Mouse (Mus musculus): Measurements from ENCODE around the gene Ccm2. TPM values are rescaled to one million over a fixed set of nuclear protein-coding genes. Genes with fewer than 3 reads are reported as not detected.

Ccm2 gene
- polyA plus RNA-seq, 1 experiment from 2014 or later, result 33.9 TPM

GRCm38 (mm10) chr11:6589838-6590237 is 43.2 kb downstream of the Ccm2 start:
- 69% methylated on average over 7 of the region's 7 CpGs for WGBS (ENCODE audit: insufficient replicate concordance)
- Histone ChIP-seq H3K9ac (replicated peaks) (no peak overlapping the region), H3K4me2 (ENCODE audit: low read depth, low read length) (peak overlapping the region; percentile 18; the same call in 1 of the 2 replicates), H3K4me1 (ENCODE audit: insufficient read depth) (peaks cover 30% of the 10 kb centered on the region), H3K27me3 (ENCODE audit: insufficient read depth, low read length) (no peaks in the 10 kb centered on the region), H3K9me3 (ENCODE audit: low read length) (no peaks in the 10 kb centered on the region), H3K27ac (ENCODE audit: low read depth) (no peak overlapping the region), H3K4me3 (ENCODE audit: low read depth, low read length) (no peak overlapping the region), H3K36me3 (replicated peaks; ENCODE audit: insufficient read depth, low read length) (peaks cover 83% of the 10 kb centered on the region)
- DNase-seq (no peak), ATAC-seq (peak; percentile 43)
- no peak for TF ChIP-seq EP300 (IDR thresholded peaks at IDR 0.05; ENCODE audit: low read depth)
- no peak for TF ChIP-seq CTCF (IDR thresholded peaks at IDR 0.05; ENCODE audit: low read depth)

- peaks cover 26% of the 10 kb centered on the region for H3K4me1 ChIP-seq (ENCODE audit: insufficient read depth)
- H3K4me2 ChIP-seq (ENCODE audit: low read depth, low read length), result peak overlapping the region; percentile 32; the same call in 1 of the 2 replicates
- ATAC-seq (peak; percentile 80), DNase-seq (no peak)
- no peak overlapping the region for H3K4me3 ChIP-seq (ENCODE audit: low read depth, low read length)
- no peak overlapping the region for H3K9ac ChIP-seq (replicated peaks)
- WGBS (ENCODE audit: insufficient replicate concordance), result 47% methylated on average over 10 of the region's 10 CpGs
- peaks cover 85% of the 10 kb centered on the region for H3K36me3 ChIP-seq (replicated peaks; ENCODE audit: insufficient read depth, low read length)
- TF ChIP-seq CTCF (IDR thresholded peaks at IDR 0.05; ENCODE audit: low read depth) (no peak), EP300 (IDR thresholded peaks at IDR 0.05; ENCODE audit: low read depth) (peak; percentile 82)
- H3K27me3 ChIP-seq (ENCODE audit: insufficient read depth, low read length), result no peaks in the 10 kb centered on the region
- 0 out of 2 replicates have a peak overlapping the region, but pooled peaks have one; percentile 34 for H3K27ac ChIP-seq (ENCODE audit: low read depth)
- H3K9me3 ChIP-seq (ENCODE audit: low read length), result no peaks in the 10 kb centered on the region
Measured at GRCm38 (mm10) chr11:6590933-6591675, 44.4 kb downstream of the Ccm2 start.

GRCm38 (mm10) chr11:6593406-6593805 is 46.7 kb downstream of the Ccm2 start:
- Histone ChIP-seq H3K4me2 (ENCODE audit: low read depth, low read length) (no peak overlapping the region), H3K27ac (ENCODE audit: low read depth) (no peak overlapping the region), H3K27me3 (ENCODE audit: insufficient read depth, low read length) (no peaks in the 10 kb centered on the region), H3K9ac (replicated peaks) (no peak overlapping the region), H3K4me3 (ENCODE audit: low read depth, low read length) (no peak overlapping the region), H3K9me3 (ENCODE audit: low read length) (no peaks in the 10 kb centered on the region), H3K36me3 (replicated peaks; ENCODE audit: insufficient read depth, low read length) (peaks cover 98% of the 10 kb centered on the region), H3K4me1 (ENCODE audit: insufficient read depth) (peaks cover 20% of the 10 kb centered on the region)
- DNase-seq (no peak), ATAC-seq (no peak)
- TF ChIP-seq EP300 (IDR thresholded peaks at IDR 0.05; ENCODE audit: low read depth), result no peak
- TF ChIP-seq CTCF (IDR thresholded peaks at IDR 0.05; ENCODE audit: low read depth), result no peak
- 80% methylated on average over 11 of the region's 11 CpGs for WGBS (ENCODE audit: insufficient replicate concordance)

- Histone ChIP-seq H3K4me1 (ENCODE audit: insufficient read depth) (peaks cover 17% of the 10 kb centered on the region), H3K9ac (replicated peaks) (no peak overlapping the region)
- no peak for TF ChIP-seq EP300 (IDR thresholded peaks at IDR 0.05; ENCODE audit: low read depth)
- no peak for TF ChIP-seq CTCF (IDR thresholded peaks at IDR 0.05; ENCODE audit: low read depth)
Measured at GRCm38 (mm10) chr11:6594845-6595244, 48.2 kb downstream of the Ccm2 start.

GRCm38 (mm10) chr11:6595339-6595738 is 48.7 kb downstream of the Ccm2 start:
- peak; percentile 21; the same call in 1 of the 2 replicates for TF ChIP-seq EP300 (IDR thresholded peaks at IDR 0.05; ENCODE audit: low read depth)
- no peak for TF ChIP-seq CTCF (IDR thresholded peaks at IDR 0.05; ENCODE audit: low read depth)
- Histone ChIP-seq H3K27ac (ENCODE audit: low read depth) (0 out of 2 replicates have a peak overlapping the region, but pooled peaks have one; percentile 7), H3K4me2 (ENCODE audit: low read depth, low read length) (0 out of 2 replicates have a peak overlapping the region, but pooled peaks have one; percentile 4), H3K9ac (replicated peaks) (no peak overlapping the region), H3K27me3 (ENCODE audit: insufficient read depth, low read length) (no peaks in the 10 kb centered on the region), H3K4me3 (ENCODE audit: low read depth, low read length) (no peak overlapping the region), H3K36me3 (replicated peaks; ENCODE audit: insufficient read depth, low read length) (peaks cover 82% of the 10 kb centered on the region), H3K4me1 (ENCODE audit: insufficient read depth) (peaks cover 12% of the 10 kb centered on the region), H3K9me3 (ENCODE audit: low read length) (no peaks in the 10 kb centered on the region)
- ATAC-seq, result peak; percentile 26
- 68% methylated on average over 5 of the region's 5 CpGs for WGBS (ENCODE audit: insufficient replicate concordance)
- DNase-seq, result no peak

More at GRCm38 (mm10) chr11:6594845-6595244, 48.2 kb downstream of the Ccm2 start:
- Histone ChIP-seq H3K4me3 (ENCODE audit: low read depth, low read length) (no peak overlapping the region), H3K27ac (ENCODE audit: low read depth) (0 out of 2 replicates have a peak overlapping the region, but pooled peaks have one; percentile 7), H3K9me3 (ENCODE audit: low read length) (no peaks in the 10 kb centered on the region), H3K27me3 (ENCODE audit: insufficient read depth, low read length) (no peaks in the 10 kb centered on the region), H3K36me3 (replicated peaks; ENCODE audit: insufficient read depth, low read length) (peaks cover 87% of the 10 kb centered on the region), H3K4me2 (ENCODE audit: low read depth, low read length) (0 out of 2 replicates have a peak overlapping the region, but pooled peaks have one; percentile 4)
- ATAC-seq (no peak), DNase-seq (no peak)
- WGBS (ENCODE audit: insufficient replicate concordance), result 78% methylated on average over 6 of the region's 6 CpGs

GRCm38 (mm10) chr11:6596205-6596604 is 49.5 kb downstream of the Ccm2 start:
- H3K4me3 ChIP-seq (ENCODE audit: low read depth, low read length), result no peak overlapping the region
- TF ChIP-seq EP300 (IDR thresholded peaks at IDR 0.05; ENCODE audit: low read depth), result no peak
- no peaks in the 10 kb centered on the region for H3K27me3 ChIP-seq (ENCODE audit: insufficient read depth, low read length)
- peaks cover 73% of the 10 kb centered on the region for H3K36me3 ChIP-seq (replicated peaks; ENCODE audit: insufficient read depth, low read length)
- no peak overlapping the region for H3K9ac ChIP-seq (replicated peaks)
- DNase-seq (no peak), ATAC-seq (no peak)
- no peaks in the 10 kb centered on the region for H3K9me3 ChIP-seq (ENCODE audit: low read length)
- H3K4me2 ChIP-seq (ENCODE audit: low read depth, low read length), result no peak overlapping the region
- H3K4me1 ChIP-seq (ENCODE audit: insufficient read depth), result peaks cover 4% of the 10 kb centered on the region; the same call in 1 of the 2 replicates
- WGBS (ENCODE audit: insufficient replicate concordance), result 95% methylated on average over 6 of the region's 6 CpGs
- no peak overlapping the region for H3K27ac ChIP-seq (ENCODE audit: low read depth)
